ENCODE assay signal across 11 mouse cellular contexts in the genomic region with DNA sequence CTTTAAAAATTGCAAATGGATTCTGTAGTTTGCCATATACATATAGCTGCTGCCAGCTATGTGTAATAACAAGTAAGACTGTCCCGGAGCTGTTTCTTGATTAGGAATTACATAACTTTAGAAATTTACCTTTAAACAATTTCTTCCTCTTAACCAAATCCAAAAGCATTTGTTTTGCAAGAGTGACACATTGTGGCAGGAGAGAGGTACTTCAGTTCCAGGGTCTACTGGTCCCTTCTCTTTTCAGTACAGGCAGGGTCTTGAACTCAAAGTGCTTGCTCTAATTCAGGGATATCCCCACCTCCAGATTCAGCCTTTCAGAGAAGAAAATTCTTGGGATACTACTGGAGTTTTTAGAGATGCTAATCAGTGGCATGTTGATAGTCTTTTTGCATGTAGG. TPM values are rescaled to one million over a fixed set of nuclear protein-coding genes. Genes with fewer than 3 reads are reported as not detected.
DNase-seq lines count a peak whose midpoint lies in the region; ATAC-seq and TF ChIP-seq lines count a peak whose summit lies in the region.
"Had no signal": no experiment of that assay in that cellular context is flagged by ENCODE, and none has a peak within 500 bp of the region (broad histone marks: within the 10 kb centered on the region; RNA-seq: fewer than 3 reads in every experiment).

No protein-coding gene starts in this region.

- H3K27me3 ChIP-seq in limb, embryonic 14.5 days (ENCODE audit: control insufficient read depth, insufficient read depth, low read length): no peaks in the 10 kb centered on the region
- no peaks in the 10 kb centered on the region for H3K27me3 ChIP-seq in limb, embryonic 10.5 days (ENCODE audit: low read depth, poor library complexity, severe bottlenecking)

- no peaks in the 10 kb centered on the region for H3K4me1 ChIP-seq in limb, embryonic 14.5 days (ENCODE audit: control insufficient read depth, insufficient read depth, low read length)
- H3K4me1 ChIP-seq in limb, embryonic 10.5 days: no peaks in the 10 kb centered on the region

- 88% methylated on average over 1 of the region's 1 CpGs for WGBS in limb, embryonic 14.5 days
- 97% methylated on average over 1 of the region's 1 CpGs for WGBS in limb, embryonic 10.5 days

- H3K9me3 ChIP-seq in limb, embryonic 14.5 days (ENCODE audit: control insufficient read depth, low read length): no peaks in the 10 kb centered on the region
- H3K9me3 ChIP-seq in limb, embryonic 10.5 days (replicated peaks): no peaks in the 10 kb centered on the region

- no peak for TF ChIP-seq POLR2A in limb, embryonic 14.5 days (IDR thresholded peaks at IDR 0.05; ENCODE audit: borderline replicate concordance, extremely low read depth, insufficient read depth, insufficient read length)

- no peak for ATAC-seq in limb, embryonic 14.5 days (ENCODE audit: low FRiP score, low read depth)

- no peak overlapping the region for H3K4me2 ChIP-seq in limb, embryonic 14.5 days (replicated peaks; ENCODE audit: low read depth, low read length, severe bottlenecking)

- no peak overlapping the region for H3K27ac ChIP-seq in limb, embryonic 14.5 days (replicated peaks; ENCODE audit: low read depth, low read length)
- no peak overlapping the region for H3K27ac ChIP-seq in limb, embryonic 10.5 days

- no peak overlapping the region for H3K9ac ChIP-seq in limb, embryonic 14.5 days (ENCODE audit: low read depth, low read length, severe bottlenecking)

- DNase-seq in cerebellum, postnatal 14 days: peak; percentile 12 to 16
- no peak for DNase-seq in cerebellum, adult 11 months
- peak; percentile 19 for DNase-seq in limb, embryonic 14.5 days (ENCODE audit: low spot score)
- no peak for DNase-seq in limb, embryonic 10.5 days (ENCODE audit: low spot score)
- DNase-seq in R1 (ENCODE audit: low read depth, low spot score): peak; percentile 77
- peak; percentile 6 for DNase-seq in mesoderm, embryonic 11.5 days (ENCODE audit: low read depth, low spot score)
- DNase-seq in T-cell, adult 2 months (ENCODE audit: low spot score): no peak
- no peak for DNase-seq in right cerebral cortex, postnatal 10 days (ENCODE audit: low spot score in 2 of 2)
- DNase-seq: cerebellum, adult 8-10 months; gastrocnemius, postnatal 25 days; right cerebral cortex, postnatal 4 days had no signal

- H3K36me3 ChIP-seq in limb, embryonic 14.5 days (ENCODE audit: control insufficient read depth, insufficient read depth, low read length): peaks cover 48% of the 10 kb centered on the region
- peaks cover 86% of the 10 kb centered on the region for H3K36me3 ChIP-seq in limb, embryonic 10.5 days

- no peak overlapping the region for H3K4me3 ChIP-seq in limb, embryonic 14.5 days (replicated peaks; ENCODE audit: low read length)
- no peak overlapping the region for H3K4me3 ChIP-seq in limb, embryonic 10.5 days

RNA-seq across cellular contexts. Expression of a gene that starts 36.8 kb away (rescaled TPM):
- polyA plus RNA-seq in limb, embryonic 14.5 days (2012; rRNA removed): 53.3 and 54.8 TPM in 2 replicates
- polyA plus RNA-seq in limb, embryonic 14.5 days (2014; fragmentation: Nextera tagmentation; extraction: Ambion mirVana): 53.3 and 66.7 TPM in 2 replicates
- 102 and 109 TPM in 2 replicates for polyA plus RNA-seq in limb, embryonic 10.5 days (2016; fragmentation: Nextera tagmentation; extraction: Ambion mirVana)

Comparison
In these comparisons a context has a peak if more than half of its experiments do, and no peak if none do; other contexts are left out.
1. DNase-seq: peak in cerebellum, postnatal 14 days (2 of 2), limb, embryonic 14.5 days (single experiment), R1 (single experiment) and mesoderm, embryonic 11.5 days (single experiment); none in cerebellum, adult 11 months (single experiment), limb, embryonic 10.5 days (single experiment), T-cell, adult 2 months (single experiment) and right cerebral cortex, postnatal 10 days (0 of 2).